Mouse (Mus musculus) left cerebral cortex, adult 9 months (tissue): Measurements from ENCODE around the gene Lrrc41.

Experiments
- DNase-seq, 2 experiments: peaks; one replicate each; pipeline ENCODE4 v3.0.0; 2022; ENCODE audit warnings: low spot score in 2 of 2

Gene Lrrc41

GRCm38 (mm10) chr4:116077240-116078095 is 2.4 kb downstream of the Lrrc41 start:
- no peak for DNase-seq

GRCm38 (mm10) chr4:116088510-116089249 is 13.6 kb downstream of the Lrrc41 start:
- peak in 1 of 2 experiments; percentile 35 for DNase-seq

- no peak for DNase-seq
Observed at GRCm38 (mm10) chr4:116096291-116096690, 21.2 kb downstream of the Lrrc41 start.

- no peak for DNase-seq
Observed at GRCm38 (mm10) chr4:116097211-116097610, 22.1 kb downstream of the Lrrc41 start.

GRCm38 (mm10) chr4:116100959-116101358 is 25.9 kb downstream of the Lrrc41 start:
- DNase-seq, result no peak

- DNase-seq, result peak in 1 of 2 experiments; percentile 21
Observed at GRCm38 (mm10) chr4:116105278-116105677, 30.2 kb downstream of the Lrrc41 start.

- DNase-seq, result no peak
Observed at GRCm38 (mm10) chr4:116110695-116111094, 35.6 kb downstream of the Lrrc41 start.

GRCm38 (mm10) chr4:116111486-116111885 is 36.4 kb downstream of the Lrrc41 start:
- no peak for DNase-seq

- no peak for DNase-seq
Observed at GRCm38 (mm10) chr4:116122762-116123161, 47.7 kb downstream of the Lrrc41 start.

GRCm38 (mm10) chr4:116123602-116124519 is 48.8 kb downstream of the Lrrc41 start, which contains the start of the genes Rad54l and Pomgnt1:
Gene Rad54l, minus strand, starts transcription at chr4:116123690.
Gene Pomgnt1, plus strand, starts transcription at chr4:116123840.
- peak in 1 of 2 experiments; percentile 75 for DNase-seq

- no peak for DNase-seq
Observed at GRCm38 (mm10) chr4:116125803-116126386, 50.8 kb downstream of the Lrrc41 start.

GRCm38 (mm10) chr4:116127956-116128355 is 52.9 kb downstream of the Lrrc41 start:
- no peak for DNase-seq

- DNase-seq, result no peak
Observed at GRCm38 (mm10) chr4:116133126-116133525, 58.1 kb downstream of the Lrrc41 start.

- no peak for DNase-seq
Observed at GRCm38 (mm10) chr4:116134990-116135389, 59.9 kb downstream of the Lrrc41 start.

GRCm38 (mm10) chr4:116137421-116137996 is 62.4 kb downstream of the Lrrc41 start:
- DNase-seq, result no peak

- DNase-seq, result no peak
Observed at GRCm38 (mm10) chr4:116140801-116141574, 65.9 kb downstream of the Lrrc41 start.

GRCm38 (mm10) chr4:116141736-116142135 is 66.7 kb downstream of the Lrrc41 start:
- no peak for DNase-seq

- no peak for DNase-seq
Observed at GRCm38 (mm10) chr4:116142269-116142668, 67.2 kb downstream of the Lrrc41 start.

GRCm38 (mm10) chr4:116143317-116143811 is 68.3 kb downstream of the Lrrc41 start:
- no peak for DNase-seq
